Mouse (Mus musculus): ENCODE results near the gene Tctex1d2.

Gene Tctex1d2

DNA sequence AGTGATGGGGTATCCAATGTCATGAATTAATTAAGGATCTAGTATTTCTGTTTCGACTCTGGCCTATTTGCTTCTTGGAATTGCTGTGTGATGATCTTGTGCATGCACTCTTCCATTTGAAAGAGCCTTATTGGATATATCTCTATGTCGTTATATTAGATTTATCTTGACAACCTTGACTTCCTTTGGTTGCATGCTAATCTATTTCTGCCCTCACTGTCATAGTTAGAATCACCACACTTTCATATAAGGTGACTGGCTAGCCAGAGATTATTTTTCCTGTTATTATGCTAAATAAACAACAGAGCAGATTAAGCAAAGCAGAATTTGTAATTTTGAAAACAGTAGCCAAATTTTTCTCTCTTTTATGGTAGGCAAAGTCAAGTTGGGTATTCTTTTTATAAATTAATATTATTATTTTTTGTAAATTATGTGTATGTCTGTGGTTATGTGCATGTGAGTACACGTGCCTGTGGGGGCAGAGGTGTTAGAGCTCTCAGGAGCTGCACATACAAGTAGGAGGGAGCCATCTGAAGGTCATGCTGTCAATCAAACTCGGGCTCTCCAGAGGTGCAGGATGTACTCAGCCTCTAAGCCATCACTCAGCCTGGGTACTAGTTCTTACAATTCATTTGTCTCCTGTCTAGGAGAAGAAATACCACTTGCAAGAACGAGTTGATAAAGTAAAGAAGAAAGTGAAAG, 50.1 kb downstream of the Tctex1d2 start:
- no peak for DNase-seq (ENCODE audit: low spot score)

DNA sequence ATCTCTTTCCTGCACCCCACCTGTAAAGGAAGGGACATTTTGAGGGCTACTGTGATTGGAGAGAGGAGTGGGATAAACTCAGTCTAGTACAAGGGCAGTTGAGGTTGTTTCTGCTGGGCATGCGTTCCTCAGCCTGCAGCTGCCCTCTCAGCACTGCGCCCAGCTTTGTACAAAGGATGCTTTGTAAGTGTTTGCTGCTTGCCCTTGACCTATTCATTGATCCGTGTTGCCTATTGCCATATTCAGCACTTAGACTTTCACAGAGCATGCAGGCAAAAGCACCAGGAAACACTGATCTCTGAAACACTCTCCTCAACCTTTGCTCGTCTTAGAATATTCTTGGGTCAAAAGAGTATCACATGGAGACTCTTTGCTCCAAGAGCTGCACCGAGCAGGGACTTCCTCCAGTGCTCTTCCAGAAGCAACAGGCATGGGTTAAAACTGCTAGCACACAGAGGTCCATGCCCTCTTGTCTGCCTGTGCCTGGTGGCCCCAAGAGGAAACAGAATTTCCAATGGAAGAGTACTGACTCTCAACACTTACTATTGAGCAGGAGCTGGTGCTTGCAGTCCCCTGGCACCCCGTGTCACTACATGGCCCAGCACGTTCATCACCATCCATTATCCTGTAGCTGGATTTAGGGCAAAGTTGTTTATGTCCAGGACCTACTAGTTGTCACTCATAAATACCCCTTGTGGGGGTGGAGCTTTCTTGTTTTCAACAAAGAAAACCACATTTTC, 52.9 kb downstream of the Tctex1d2 start:
- no peak for DNase-seq (ENCODE audit: low spot score)

DNA sequence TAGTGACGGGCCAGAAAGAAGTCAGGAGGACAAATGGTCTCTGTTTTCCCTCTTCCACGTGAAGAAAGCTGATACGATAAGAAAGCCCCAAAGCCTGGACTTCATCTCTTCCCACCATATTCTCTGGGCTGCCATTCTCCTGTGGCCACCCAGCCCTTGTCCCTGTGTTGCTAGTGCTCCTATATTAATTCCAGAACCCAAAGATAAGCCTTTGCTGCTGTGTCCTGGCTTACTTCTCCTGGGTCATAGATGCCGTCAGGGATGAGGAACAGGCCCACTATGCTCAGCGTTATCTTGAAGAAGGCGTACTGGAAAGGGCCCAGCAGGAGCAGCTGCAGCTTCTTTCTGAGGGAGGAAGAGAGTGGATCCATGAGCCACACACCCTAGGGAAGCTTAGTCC, 57.8 kb downstream of the Tctex1d2 start:
- no peak for DNase-seq (ENCODE audit: low spot score)
